Mouse (Mus musculus): ENCODE measurements at regions not wholly inside any gene's neighbourhood (a gene's known extent, or its start where the extent isn't known, plus 50 kb on each side); places are given as distances from the start of the nearest gene placed in this dataset.

- Histone ChIP-seq H3K4me3 (ENCODE audit: low read depth, low read length) (no peak overlapping the region), H3K9ac (replicated peaks; ENCODE audit: low read length, poor library complexity, severe bottlenecking) (no peak overlapping the region), H3K4me2 (ENCODE audit: low read depth, low read length, poor library complexity, severe bottlenecking) (no peak overlapping the region), H3K36me3 (ENCODE audit: insufficient read depth, low read length) (no peaks in the 10 kb centered on the region), H3K27ac (ENCODE audit: low read depth, low read length) (no peak overlapping the region), H3K9me3 (ENCODE audit: low read length) (no peaks in the 10 kb centered on the region), H3K4me1 (ENCODE audit: insufficient read depth, low read length) (no peaks in the 10 kb centered on the region), H3K27me3 (ENCODE audit: insufficient read depth, low read length) (no peaks in the 10 kb centered on the region)
- ATAC-seq (ENCODE audit: low FRiP score) (no peak), DNase-seq (ENCODE audit: low spot score) (no peak)
- WGBS = 91% methylated on average over 5 of the region's 5 CpGs
- no peak for TF ChIP-seq CTCF (IDR thresholded peaks at IDR 0.05)
Measured at GRCm38 (mm10) chr10:120528406-120528805, 52.1 kb upstream of the Hmga2 start.

GRCm38 (mm10) chr10:120527951-120528350 is 51.7 kb upstream of the Hmga2 start:
- WGBS = 94% methylated on average over 6 of the region's 6 CpGs
- TF ChIP-seq CTCF (IDR thresholded peaks at IDR 0.05) = no peak

DNA sequence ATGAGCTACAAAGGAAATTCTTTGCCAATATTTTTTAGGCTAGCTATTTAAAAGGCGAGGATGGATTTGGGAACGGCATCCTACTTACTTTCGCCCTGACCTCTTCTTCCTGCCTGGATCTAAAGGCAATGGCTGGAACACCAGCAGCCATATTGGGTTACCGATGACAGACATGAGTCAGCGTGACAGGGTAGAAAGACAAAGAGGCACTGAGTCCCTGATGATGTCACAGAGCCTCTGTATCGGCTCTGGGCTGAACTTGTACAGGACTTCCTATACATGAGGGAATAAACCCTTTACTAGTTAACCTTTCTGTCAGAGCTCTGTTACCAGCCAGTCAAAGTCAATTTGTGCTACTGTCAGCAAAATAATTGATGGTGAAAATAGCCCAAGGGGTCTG is 50.7 kb upstream of the Hmga2 start:
- Histone ChIP-seq H3K4me2 (ENCODE audit: low read depth, low read length, poor library complexity, severe bottlenecking) (no peak overlapping the region), H3K27me3 (ENCODE audit: insufficient read depth, low read length) (no peaks in the 10 kb centered on the region), H3K9ac (replicated peaks; ENCODE audit: low read length, poor library complexity, severe bottlenecking) (no peak overlapping the region), H3K9me3 (ENCODE audit: low read length) (no peaks in the 10 kb centered on the region), H3K4me1 (ENCODE audit: insufficient read depth, low read length) (no peaks in the 10 kb centered on the region), H3K27ac (ENCODE audit: low read depth, low read length) (no peak overlapping the region), H3K36me3 (ENCODE audit: insufficient read depth, low read length) (no peaks in the 10 kb centered on the region), H3K4me3 (ENCODE audit: low read depth, low read length) (no peak overlapping the region)
- DNase-seq (ENCODE audit: low spot score) (no peak), ATAC-seq (ENCODE audit: low FRiP score) (no peak)
- WGBS = 87% methylated on average over 6 of the region's 6 CpGs
- TF ChIP-seq CTCF (IDR thresholded peaks at IDR 0.05) = no peak

More at GRCm38 (mm10) chr10:120527951-120528350, 51.7 kb upstream of the Hmga2 start:
- no peaks in the 10 kb centered on the region for H3K9me3 ChIP-seq (ENCODE audit: low read length)
- DNase-seq (ENCODE audit: low spot score) (no peak), ATAC-seq (ENCODE audit: low FRiP score) (no peak)
- no peak overlapping the region for H3K4me2 ChIP-seq (ENCODE audit: low read depth, low read length, poor library complexity, severe bottlenecking)
- H3K4me1 ChIP-seq (ENCODE audit: insufficient read depth, low read length) = no peaks in the 10 kb centered on the region
- no peak overlapping the region for H3K27ac ChIP-seq (ENCODE audit: low read depth, low read length)
- no peak overlapping the region for H3K4me3 ChIP-seq (ENCODE audit: low read depth, low read length)
- H3K27me3 ChIP-seq (ENCODE audit: insufficient read depth, low read length) = no peaks in the 10 kb centered on the region
- no peak overlapping the region for H3K9ac ChIP-seq (replicated peaks; ENCODE audit: low read length, poor library complexity, severe bottlenecking)
- H3K36me3 ChIP-seq (ENCODE audit: insufficient read depth, low read length) = no peaks in the 10 kb centered on the region
